Mouse (Mus musculus): Measurements from ENCODE around the gene Nlrc4.

- TF ChIP-seq CTCF (IDR thresholded peaks at IDR 0.05; ENCODE audit: low read depth, low read length) (no peak), POLR2A (IDR thresholded peaks at IDR 0.05; ENCODE audit: extremely low read depth, insufficient read depth, low read length) (no peak)
These were observed 4.3 kb downstream of the Nlrc4 start for GRCm38 (mm10) chr17:74454660-74455059.
